Mouse (Mus musculus): ENCODE measurements around the gene Gm28048. TPM values are rescaled to one million over a fixed set of nuclear protein-coding genes. Genes with fewer than 3 reads are reported as not detected.

The Gm28048 gene
- polyA plus RNA-seq, 1 experiment: 1.9 TPM

GRCm38 (mm10) chr11:22985510-22985909 is 3.6 kb upstream of the Gm28048 start:
- TF ChIP-seq REST (IDR thresholded peaks at IDR 0.05; ENCODE audit: insufficient read depth, insufficient read length): no peak
- no peak for TF ChIP-seq MYOD1 (IDR thresholded peaks at IDR 0.05; ENCODE audit: control insufficient read depth in 1 of 3, insufficient read length in 2 of 3, low read depth in 2 of 3)
- no peak for TF ChIP-seq MAX (IDR thresholded peaks at IDR 0.05; ENCODE audit: low read depth)
- no peak for TF ChIP-seq POLR2AphosphoS2 (IDR thresholded peaks at IDR 0.05; ENCODE audit: insufficient read length, low read depth)
- TF ChIP-seq USF1 (IDR thresholded peaks at IDR 0.05; ENCODE audit: low read depth): no peak
- TF ChIP-seq POLR2A (IDR thresholded peaks at IDR 0.05; ENCODE audit: insufficient read length, low read depth): no peak
- TF ChIP-seq TCF12 (IDR thresholded peaks at IDR 0.05; ENCODE audit: insufficient read depth, poor library complexity, severe bottlenecking): no peak
- no peak for TF ChIP-seq CEBPB (IDR thresholded peaks at IDR 0.05; ENCODE audit: insufficient read depth, poor library complexity, severe bottlenecking)
- no peak for TF ChIP-seq TCF3 (IDR thresholded peaks at IDR 0.05; ENCODE audit: insufficient read length, low read depth)
- no peak overlapping the region for H3K4me3 ChIP-seq
- no peaks in the 10 kb centered on the region for H3K36me3 ChIP-seq (ENCODE audit: control insufficient read depth, insufficient read depth)
- H3ac ChIP-seq (ENCODE audit: control insufficient read depth, insufficient read length): no peak overlapping the region
- no peak overlapping the region for H3K4me2 ChIP-seq (ENCODE audit: low read depth)
- peaks cover 12% of the 10 kb centered on the region for H3K79me2 ChIP-seq (ENCODE audit: control insufficient read depth, insufficient read depth)
- no peaks in the 10 kb centered on the region for H3K27me3 ChIP-seq (ENCODE audit: control insufficient read depth, insufficient read depth, insufficient read length)

- Histone ChIP-seq H3ac (ENCODE audit: control insufficient read depth, insufficient read length) (no peak overlapping the region), H3K36me3 (ENCODE audit: control insufficient read depth, insufficient read depth) (no peaks in the 10 kb centered on the region), H3K27me3 (ENCODE audit: control insufficient read depth, insufficient read depth, insufficient read length) (no peaks in the 10 kb centered on the region), H3K79me2 (ENCODE audit: control insufficient read depth, insufficient read depth) (peaks cover 38% of the 10 kb centered on the region), H3K4me2 (ENCODE audit: low read depth) (peak overlapping the region; percentile 74), H3K4me3 (peak overlapping the region; percentile 86)
- TF ChIP-seq TCF3 (IDR thresholded peaks at IDR 0.05; ENCODE audit: insufficient read length, low read depth) (no peak), MYOD1 (IDR thresholded peaks at IDR 0.05; ENCODE audit: control insufficient read depth in 1 of 3, insufficient read length in 2 of 3, low read depth in 2 of 3) (no peak), MAX (IDR thresholded peaks at IDR 0.05; ENCODE audit: low read depth) (no peak), SRF (IDR thresholded peaks at IDR 0.05; ENCODE audit: control insufficient read depth, insufficient read length, low read depth) (no peak), MYOG (IDR thresholded peaks at IDR 0.05; ENCODE audit: control insufficient read depth in 1 of 3, insufficient read depth in 1 of 3, insufficient read length in 2 of 3, low read depth in 2 of 3) (no peak), POLR2AphosphoS2 (IDR thresholded peaks at IDR 0.05; ENCODE audit: insufficient read length, low read depth) (no peak), REST (IDR thresholded peaks at IDR 0.05; ENCODE audit: insufficient read depth, insufficient read length) (no peak), TCF12 (IDR thresholded peaks at IDR 0.05; ENCODE audit: insufficient read depth, poor library complexity, severe bottlenecking) (no peak), E2F4 (IDR thresholded peaks at IDR 0.05; ENCODE audit: insufficient read depth) (no peak), CEBPB (IDR thresholded peaks at IDR 0.05; ENCODE audit: insufficient read depth, poor library complexity, severe bottlenecking) (no peak), POLR2A (IDR thresholded peaks at IDR 0.05; ENCODE audit: insufficient read length, low read depth) (no peak), USF1 (IDR thresholded peaks at IDR 0.05; ENCODE audit: low read depth) (no peak)
These were observed 956 bp upstream of the Gm28048 start for GRCm38 (mm10) chr11:22982846-22983245.

- Histone ChIP-seq H3K79me2 (ENCODE audit: control insufficient read depth, insufficient read depth) (peaks cover 51% of the 10 kb centered on the region), H3K36me3 (ENCODE audit: control insufficient read depth, insufficient read depth) (no peaks in the 10 kb centered on the region), H3ac (ENCODE audit: control insufficient read depth, insufficient read length) (peak overlapping the region; percentile 46), H3K4me3 (peak overlapping the region; percentile 86), H3K27me3 (ENCODE audit: control insufficient read depth, insufficient read depth, insufficient read length) (no peaks in the 10 kb centered on the region), H3K4me2 (ENCODE audit: low read depth) (peak overlapping the region; percentile 74)
- no peak for TF ChIP-seq USF1 (IDR thresholded peaks at IDR 0.05; ENCODE audit: low read depth)
These were observed 343 bp downstream of the Gm28048 start for GRCm38 (mm10) chr11:22981543-22981950.

GRCm38 (mm10) chr11:22981041-22981440 is 849 bp downstream of the Gm28048 start:
- Histone ChIP-seq H3K27me3 (ENCODE audit: control insufficient read depth, insufficient read depth, insufficient read length) (no peaks in the 10 kb centered on the region), H3K36me3 (ENCODE audit: control insufficient read depth, insufficient read depth) (no peaks in the 10 kb centered on the region), H3ac (ENCODE audit: control insufficient read depth, insufficient read length) (peak overlapping the region; percentile 46), H3K4me2 (ENCODE audit: low read depth) (peak overlapping the region; percentile 74), H3K4me3 (peak overlapping the region; percentile 86), H3K79me2 (ENCODE audit: control insufficient read depth, insufficient read depth) (peaks cover 56% of the 10 kb centered on the region)
- no peak for TF ChIP-seq E2F4 (IDR thresholded peaks at IDR 0.05; ENCODE audit: insufficient read depth)
- no peak for TF ChIP-seq MYOG (IDR thresholded peaks at IDR 0.05; ENCODE audit: control insufficient read depth in 1 of 3, insufficient read depth in 1 of 3, insufficient read length in 2 of 3, low read depth in 2 of 3)
- TF ChIP-seq CEBPB (IDR thresholded peaks at IDR 0.05; ENCODE audit: insufficient read depth, poor library complexity, severe bottlenecking): no peak
- TF ChIP-seq MYOD1 (IDR thresholded peaks at IDR 0.05; ENCODE audit: control insufficient read depth in 1 of 3, insufficient read length in 2 of 3, low read depth in 2 of 3): no peak
- TF ChIP-seq TCF3 (IDR thresholded peaks at IDR 0.05; ENCODE audit: insufficient read length, low read depth): no peak
- TF ChIP-seq TCF12 (IDR thresholded peaks at IDR 0.05; ENCODE audit: insufficient read depth, poor library complexity, severe bottlenecking): no peak
- TF ChIP-seq MAX (IDR thresholded peaks at IDR 0.05; ENCODE audit: low read depth): no peak
- TF ChIP-seq POLR2AphosphoS2 (IDR thresholded peaks at IDR 0.05; ENCODE audit: insufficient read length, low read depth): no peak
- TF ChIP-seq SRF (IDR thresholded peaks at IDR 0.05; ENCODE audit: control insufficient read depth, insufficient read length, low read depth): no peak
- no peak for TF ChIP-seq USF1 (IDR thresholded peaks at IDR 0.05; ENCODE audit: low read depth)
- no peak for TF ChIP-seq POLR2A (IDR thresholded peaks at IDR 0.05; ENCODE audit: insufficient read length, low read depth)

GRCm38 (mm10) chr11:22979221-22979620 is 2.7 kb downstream of the Gm28048 start:
- Histone ChIP-seq H3K36me3 (ENCODE audit: control insufficient read depth, insufficient read depth) (no peaks in the 10 kb centered on the region), H3ac (ENCODE audit: control insufficient read depth, insufficient read length) (no peak overlapping the region), H3K27me3 (ENCODE audit: control insufficient read depth, insufficient read depth, insufficient read length) (no peaks in the 10 kb centered on the region), H3K4me2 (ENCODE audit: low read depth) (peak overlapping the region; percentile 51), H3K79me2 (ENCODE audit: control insufficient read depth, insufficient read depth) (peaks cover 74% of the 10 kb centered on the region), H3K4me3 (no peak overlapping the region)
- TF ChIP-seq POLR2A (IDR thresholded peaks at IDR 0.05; ENCODE audit: insufficient read length, low read depth) (peak; percentile 40), CEBPB (IDR thresholded peaks at IDR 0.05; ENCODE audit: insufficient read depth, poor library complexity, severe bottlenecking) (peak; percentile 89), USF1 (IDR thresholded peaks at IDR 0.05; ENCODE audit: low read depth) (no peak), POLR2AphosphoS2 (IDR thresholded peaks at IDR 0.05; ENCODE audit: insufficient read length, low read depth) (peak; percentile 51)
